Mouse (Mus musculus): ENCODE data around the gene Polr3k.

Polr3k gene

GRCm38 (mm10) chr2:181863791-181864535, at the start of gene Polr3k:
TSS of gene Polr3k (plus strand) at chr2:181864337.
- peak; percentile 96 for DNase-seq

- no peak for DNase-seq
These were observed 35.0 kb upstream of the Polr3k start for GRCm38 (mm10) chr2:181829032-181829650.

GRCm38 (mm10) chr2:181832745-181833144, 31.4 kb upstream of the Polr3k start:
- no peak for DNase-seq

DNA sequence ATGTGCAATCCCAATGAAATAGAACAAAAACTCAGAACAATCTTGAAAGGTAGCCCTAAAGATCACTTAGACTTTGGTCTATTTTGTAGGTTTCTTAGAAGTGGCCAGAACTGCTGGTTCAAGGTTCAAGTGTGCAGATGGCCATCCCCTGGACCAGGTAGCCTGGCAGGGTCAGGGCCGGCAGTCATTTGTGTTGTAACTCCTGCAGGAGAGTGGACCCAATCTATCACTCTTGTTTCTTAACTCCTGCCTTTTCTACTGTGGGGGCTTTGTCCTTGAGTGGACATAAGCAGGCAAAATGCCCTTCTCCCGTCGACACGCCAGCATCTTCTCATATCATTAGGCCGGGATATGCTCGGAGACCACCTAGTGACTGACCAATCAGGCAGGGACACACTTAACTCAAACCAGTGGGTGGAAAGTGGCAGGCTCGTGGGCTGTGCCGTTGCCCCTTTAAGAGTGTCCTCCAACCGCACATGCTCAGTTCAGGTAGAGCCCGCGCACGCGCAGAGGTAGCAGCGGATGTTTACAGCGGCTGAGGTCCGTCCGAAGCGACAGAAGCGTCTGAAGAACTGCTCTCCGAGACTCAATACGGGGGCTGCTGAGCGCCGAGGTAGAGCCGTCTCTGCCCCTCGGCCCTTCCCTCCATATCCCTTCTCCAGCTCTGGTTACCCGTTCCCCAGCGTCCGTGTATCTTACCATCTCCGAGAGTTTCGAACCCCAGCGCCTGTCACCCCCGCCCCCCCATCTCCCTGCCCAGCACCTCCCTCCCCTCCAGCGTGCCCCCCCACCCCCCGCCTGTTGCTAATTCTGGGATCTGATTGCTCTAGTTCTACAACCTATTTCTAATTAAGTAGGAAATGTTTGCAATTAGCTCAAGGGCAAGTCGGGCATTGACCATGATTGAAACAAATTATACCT, 26.5 kb upstream of the Polr3k start, which contains the start of gene Pcmtd2:
Gene Pcmtd2 (plus strand): TSS at position 483 of the 921 bp plus-strand sequence.
- peak; percentile 95 for DNase-seq

DNA sequence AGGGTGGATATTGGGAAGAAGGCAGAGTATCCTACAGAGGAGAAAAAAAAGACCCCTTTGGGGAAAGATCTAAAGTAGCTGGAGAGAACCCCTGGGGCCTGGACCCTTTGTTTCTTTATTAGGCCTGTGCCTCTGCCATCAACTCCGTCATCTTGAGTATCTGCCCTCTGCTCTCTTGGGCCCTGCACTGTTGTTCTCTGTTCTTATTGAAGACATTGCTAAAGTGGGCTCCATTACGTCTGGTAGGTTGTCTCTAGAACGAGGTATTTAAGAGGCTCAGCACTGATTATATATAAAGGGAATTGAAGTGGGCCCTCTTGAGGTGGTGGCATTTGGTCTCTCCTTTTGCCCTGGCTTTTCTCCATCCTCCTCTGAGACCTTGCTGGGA, 25.9 kb upstream of the Polr3k start:
- DNase-seq, result peak; percentile 11

DNA sequence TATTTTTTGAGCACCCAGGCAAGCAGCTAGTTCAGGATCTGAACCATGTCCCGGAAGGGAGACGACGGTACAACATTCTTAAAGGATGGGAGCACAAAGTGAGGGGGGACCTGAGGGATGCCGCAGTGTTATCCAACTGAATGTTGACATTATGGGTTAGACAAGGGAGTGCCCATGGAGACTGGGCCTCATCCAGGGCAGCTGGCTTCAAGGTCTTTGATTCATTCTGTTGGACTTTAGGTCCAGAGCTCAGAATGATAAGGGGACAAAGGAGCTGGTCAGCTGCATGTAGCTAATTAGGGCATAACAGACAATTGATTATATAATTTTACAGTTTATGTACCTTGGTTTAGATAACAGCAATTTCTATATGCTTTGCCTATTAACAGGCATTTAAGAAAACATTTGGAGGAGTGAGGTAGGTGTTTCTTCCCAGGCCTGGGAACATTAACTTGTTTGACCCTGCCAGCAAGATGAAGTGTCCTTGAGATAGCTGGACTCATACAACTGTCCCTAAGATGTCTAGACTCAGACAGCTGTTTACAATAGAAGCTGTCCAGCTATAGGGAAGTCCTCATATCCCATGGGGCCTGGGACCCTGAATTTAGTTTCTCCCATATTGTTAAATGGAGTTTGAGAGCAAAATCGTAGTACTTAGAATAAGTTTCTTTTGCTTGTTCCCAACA, 18.3 kb upstream of the Polr3k start:
- DNase-seq, result no peak

- no peak for DNase-seq
These were observed 361 bp downstream of the Polr3k start for GRCm38 (mm10) chr2:181864536-181864860.

DNA sequence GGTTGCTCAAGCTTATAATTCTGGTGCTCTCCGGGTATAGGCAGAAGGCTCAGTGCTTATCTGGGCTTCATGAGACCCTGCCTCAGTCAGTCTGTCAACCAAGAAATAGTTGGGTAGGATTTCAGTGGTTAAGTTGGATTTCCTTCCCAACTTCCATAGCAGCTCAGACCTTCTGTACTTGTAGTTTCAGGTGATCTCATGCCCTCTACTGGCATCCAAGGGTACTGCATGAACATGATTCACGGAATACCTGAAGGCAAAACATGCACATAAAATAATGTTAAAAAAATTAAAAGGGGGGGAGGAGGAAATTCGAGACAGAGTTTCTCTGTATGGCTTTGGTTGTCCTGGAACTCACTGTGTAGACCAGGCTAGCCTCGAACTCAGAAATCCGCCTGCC, 2.8 kb downstream of the Polr3k start:
- DNase-seq, result peak; percentile 75

- DNase-seq, result no peak
These were observed 6.9 kb downstream of the Polr3k start for GRCm38 (mm10) chr2:181871039-181871438.

DNA sequence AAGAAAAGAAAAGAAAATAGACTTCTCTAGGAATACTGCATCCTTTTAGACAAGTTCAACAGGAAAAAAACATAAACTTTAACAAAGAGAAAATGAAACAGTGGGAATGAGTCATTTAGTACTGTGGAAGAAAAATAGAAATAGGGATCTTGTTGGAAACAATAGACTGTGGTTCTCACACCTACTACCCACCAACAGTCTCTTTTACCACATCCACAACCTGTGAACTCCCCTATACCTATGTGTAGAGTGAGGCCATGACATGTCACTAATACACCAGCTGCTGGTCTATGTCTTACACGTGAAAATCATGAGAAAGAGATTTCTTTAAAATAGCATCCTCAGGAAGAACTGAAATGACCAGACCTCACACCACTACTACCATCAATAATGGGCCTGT, 14.8 kb downstream of the Polr3k start:
- DNase-seq, result no peak

DNA sequence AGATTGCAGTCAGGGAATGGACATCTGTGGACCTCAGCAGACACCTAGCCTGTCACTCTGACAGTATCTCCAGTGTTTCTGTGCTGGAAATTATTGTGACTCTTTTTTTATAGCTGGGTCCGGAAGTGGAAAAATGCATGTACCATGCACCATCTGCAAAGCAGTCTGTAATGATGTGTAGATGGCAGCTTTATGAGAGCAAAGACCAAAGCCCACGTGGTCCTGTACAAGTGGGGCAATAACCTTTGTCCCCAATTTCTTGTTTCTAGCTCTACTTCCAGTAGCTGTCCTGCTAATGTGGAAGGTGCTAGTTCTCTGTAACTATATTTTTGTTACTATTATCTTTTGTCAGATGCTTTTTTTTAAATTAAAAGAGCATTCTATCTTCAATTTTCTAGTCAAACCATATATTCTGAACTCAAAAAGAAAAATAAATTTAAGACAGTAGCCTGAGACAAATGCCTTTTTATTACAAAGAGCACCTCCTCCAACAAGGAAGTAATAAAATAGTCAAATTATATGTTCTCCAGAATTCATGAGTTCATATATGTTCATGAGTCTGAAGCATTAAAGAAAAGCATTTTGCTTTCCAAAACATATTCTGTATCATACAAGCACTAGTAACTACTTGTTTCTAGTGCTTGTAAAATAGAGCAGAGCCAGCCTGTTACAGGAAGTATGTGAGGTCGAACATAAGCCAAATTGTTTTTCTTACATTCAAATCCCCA, 19.0 kb downstream of the Polr3k start:
- no peak for DNase-seq

DNA sequence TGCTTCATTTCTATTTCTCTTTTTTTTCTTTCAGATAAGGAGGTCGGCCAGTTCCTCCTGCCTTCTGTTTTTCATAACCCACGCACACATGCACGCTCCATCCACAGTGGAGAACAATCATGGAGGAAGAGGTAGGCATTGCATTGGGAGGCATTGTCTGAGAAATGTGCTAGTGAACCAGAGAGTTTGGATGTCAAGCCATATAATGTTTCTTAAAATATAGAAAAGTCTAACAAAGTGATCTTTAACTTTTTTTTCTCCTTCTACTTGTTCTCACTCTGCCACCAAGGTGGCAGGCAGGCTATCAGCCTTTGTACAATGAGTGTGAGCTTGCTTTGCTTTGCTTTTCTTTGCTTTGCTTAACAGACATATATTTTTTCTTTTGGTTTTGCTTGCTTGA, 53.7 kb downstream of the Polr3k start:
- no peak for DNase-seq

DNA sequence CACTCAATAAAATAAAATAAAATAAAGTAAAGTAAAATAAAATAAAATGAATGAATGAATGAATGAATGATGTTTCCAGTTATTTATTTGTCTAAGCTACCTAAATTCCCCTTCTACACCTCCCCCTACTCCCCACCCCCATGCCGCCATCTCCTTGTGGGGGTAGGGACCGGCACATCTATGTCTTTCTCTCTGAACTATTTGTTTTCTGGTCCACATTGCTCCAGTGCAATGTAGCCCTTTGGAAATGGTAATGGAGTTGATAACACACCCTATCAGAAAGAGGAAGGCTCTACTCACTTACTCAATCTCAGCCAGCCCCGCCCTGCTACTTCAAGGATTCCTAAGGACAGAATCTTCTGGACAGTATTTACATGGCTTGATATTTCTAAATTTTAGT, 54.4 kb downstream of the Polr3k start:
- peak; percentile 27 for DNase-seq
